ENCODE assay signal across 11 mouse cellular contexts in genomic region chr10:69720452-69720851, GRCm38 (mm10).
DNase-seq lines count a peak whose midpoint lies in the region; ATAC-seq and TF ChIP-seq lines count a peak whose summit lies in the region.
"Had no signal": no experiment of that assay in that cellular context is flagged by ENCODE, and none has a peak within 500 bp of the region (broad histone marks: within the 10 kb centered on the region; RNA-seq: fewer than 3 reads in every experiment).

No protein-coding gene starts in this region.

- H3K27me3 ChIP-seq in cerebellum, adult 2 months (ENCODE audit: control insufficient read depth, insufficient read depth, low read length), result no peaks in the 10 kb centered on the region
- H3K27me3 ChIP-seq in neural tube, embryonic 11.5 days (ENCODE audit: control insufficient read depth, insufficient read depth, low read length), result no peaks in the 10 kb centered on the region
- no peaks in the 10 kb centered on the region for H3K27me3 ChIP-seq in limb, embryonic 14.5 days (ENCODE audit: control insufficient read depth, insufficient read depth, low read length)
- H3K27me3 ChIP-seq in heart, embryonic 10.5 days (ENCODE audit: insufficient read depth, poor library complexity, severe bottlenecking), result no peaks in the 10 kb centered on the region

- no peak for TF ChIP-seq CTCF in cerebellum, adult 2 months (IDR thresholded peaks at IDR 0.05; ENCODE audit: borderline replicate concordance, insufficient read depth, low read depth, low read length)

- no peak for TF ChIP-seq POLR2A in cerebellum, adult 2 months (IDR thresholded peaks at IDR 0.05; ENCODE audit: borderline replicate concordance, insufficient read depth, low read length)
- TF ChIP-seq POLR2A in limb, embryonic 14.5 days (IDR thresholded peaks at IDR 0.05; ENCODE audit: borderline replicate concordance, extremely low read depth, insufficient read depth, insufficient read length), result no peak

- DNase-seq in cerebellum, adult 2 months, result no peak
- DNase-seq in cerebellum, postnatal 4 days (ENCODE audit: low spot score in 2 of 2), result no peak
- DNase-seq in neural tube, embryonic 11.5 days (ENCODE audit: low spot score), result peak; percentile 21
- DNase-seq in neural tube, embryonic 10.5 days (ENCODE audit: extremely low spot score, low spot score), result no peak
- DNase-seq in limb, embryonic 14.5 days (ENCODE audit: low spot score), result peak; percentile 16
- DNase-seq in right cerebral cortex, postnatal 36 days (ENCODE audit: low spot score in 2 of 2), result no peak
- no peak for DNase-seq in gastrocnemius, postnatal 36 days
- DNase-seq in heart, embryonic 10.5 days (ENCODE audit: low spot score), result no peak
- DNase-seq: gastrocnemius, adult 2 months; heart, postnatal 14 days; liver had no signal

- no peak overlapping the region for H3K9ac ChIP-seq in neural tube, embryonic 11.5 days (ENCODE audit: low read length)
- no peak overlapping the region for H3K9ac ChIP-seq in limb, embryonic 14.5 days (ENCODE audit: low read depth, low read length, severe bottlenecking)

- 33% methylated on average over 10 of the region's 10 CpGs for WGBS in cerebellum, adult 2 months
- WGBS in neural tube, embryonic 11.5 days, result 36% methylated on average over 10 of the region's 10 CpGs
- WGBS in limb, embryonic 14.5 days, result 39% methylated on average over 10 of the region's 10 CpGs
- 86% methylated on average over 10 of the region's 10 CpGs for WGBS in heart, embryonic 10.5 days

- peak overlapping the region; percentile 39 for H3K27ac ChIP-seq in cerebellum, adult 2 months (ENCODE audit: insufficient read depth, low read length)
- H3K27ac ChIP-seq in neural tube, embryonic 11.5 days (ENCODE audit: low read depth, low read length), result peak overlapping the region; percentile 72
- no peak overlapping the region for H3K27ac ChIP-seq in limb, embryonic 14.5 days (replicated peaks; ENCODE audit: low read depth, low read length)
- no peak overlapping the region for H3K27ac ChIP-seq in heart, embryonic 10.5 days
- H3K27ac ChIP-seq: gastrocnemius, adult 2 months had no signal

- peaks cover 48% of the 10 kb centered on the region for H3K4me1 ChIP-seq in cerebellum, adult 2 months (ENCODE audit: control insufficient read depth, insufficient read depth, low read length)
- H3K4me1 ChIP-seq in neural tube, embryonic 11.5 days (ENCODE audit: control insufficient read depth, insufficient read depth, low read length), result peaks cover 22% of the 10 kb centered on the region
- H3K4me1 ChIP-seq in limb, embryonic 14.5 days (ENCODE audit: control insufficient read depth, insufficient read depth, low read length), result peaks cover 13% of the 10 kb centered on the region
- H3K4me1 ChIP-seq in heart, embryonic 10.5 days, result peaks cover 19% of the 10 kb centered on the region; the same call in 1 of the 2 replicates

- H3K9me3 ChIP-seq in neural tube, embryonic 11.5 days (ENCODE audit: control insufficient read depth, low read length), result no peaks in the 10 kb centered on the region
- H3K9me3 ChIP-seq in limb, embryonic 14.5 days (ENCODE audit: control insufficient read depth, low read length), result no peaks in the 10 kb centered on the region
- H3K9me3 ChIP-seq in heart, embryonic 10.5 days, result no peaks in the 10 kb centered on the region

- ATAC-seq in neural tube, embryonic 11.5 days (ENCODE audit: insufficient read depth, low FRiP score, low TSS enrichment), result peak; percentile 36; the same call in 1 of the 2 replicates
- no peak for ATAC-seq in limb, embryonic 14.5 days (ENCODE audit: low FRiP score, low read depth)

- no peaks in the 10 kb centered on the region for H3K36me3 ChIP-seq in neural tube, embryonic 11.5 days (ENCODE audit: control insufficient read depth, insufficient read depth, low read length)
- H3K36me3 ChIP-seq in limb, embryonic 14.5 days (ENCODE audit: control insufficient read depth, insufficient read depth, low read length), result no peaks in the 10 kb centered on the region
- no peaks in the 10 kb centered on the region for H3K36me3 ChIP-seq in heart, embryonic 10.5 days

- intact Hi-C loops in gastrocnemius, postnatal 36 days (cut with DNase I), result no loop called here

- no peak overlapping the region for H3K4me3 ChIP-seq in cerebellum, adult 2 months (replicated peaks; ENCODE audit: insufficient read depth, low read depth, low read length)
- H3K4me3 ChIP-seq in neural tube, embryonic 11.5 days (ENCODE audit: low read depth, low read length), result no peak overlapping the region
- no peak overlapping the region for H3K4me3 ChIP-seq in limb, embryonic 14.5 days (replicated peaks; ENCODE audit: low read length)
- no peak overlapping the region for H3K4me3 ChIP-seq in heart, embryonic 10.5 days
- H3K4me3 ChIP-seq: gastrocnemius, adult 2 months had no signal

- no peak overlapping the region for H3K4me2 ChIP-seq in neural tube, embryonic 11.5 days (ENCODE audit: low read depth)
- no peak overlapping the region for H3K4me2 ChIP-seq in limb, embryonic 14.5 days (replicated peaks; ENCODE audit: low read depth, low read length, severe bottlenecking)

Comparison
In these comparisons a context has a peak if more than half of its experiments do, and no peak if none do; other contexts are left out.
1. DNase-seq: peak in neural tube, embryonic 11.5 days (single experiment) and limb, embryonic 14.5 days (single experiment); none in cerebellum, adult 2 months (0 of 2), cerebellum, postnatal 4 days (0 of 2), neural tube, embryonic 10.5 days (single experiment), right cerebral cortex, postnatal 36 days (0 of 2), gastrocnemius, postnatal 36 days (0 of 2) and heart, embryonic 10.5 days (single experiment).
2. H3K27ac ChIP-seq: peak in cerebellum, adult 2 months (single experiment) and neural tube, embryonic 11.5 days (single experiment); none in limb, embryonic 14.5 days (single experiment) and heart, embryonic 10.5 days (single experiment).